In genomic region chr2:14165618-14166344, GRCm38 (mm10) we compare ENCODE assay signal across 9 mouse cellular contexts. TPM values are rescaled to one million over a fixed set of nuclear protein-coding genes. Genes with fewer than 3 reads are reported as not detected.
A peak's percentile ranks its signal among the peaks of the same experiment; 100 is the strongest.
DNase-seq lines count a peak whose midpoint lies in the region; ATAC-seq and TF ChIP-seq lines count a peak whose summit lies in the region.
"Had no signal": no experiment of that assay in that cellular context is flagged by ENCODE, and none has a peak within 500 bp of the region (broad histone marks: within the 10 kb centered on the region; RNA-seq: fewer than 3 reads in every experiment).

No protein-coding gene starts in this region.

- ATAC-seq in granulocyte monocyte progenitor cell, adult 5-6 weeks (replicated peaks; ENCODE audit: poor library complexity, severe bottlenecking): peak; percentile 85

- TF ChIP-seq CTCF in liver, adult 2 months (IDR thresholded peaks at IDR 0.05; ENCODE audit: low read depth, low read length): no peak

- H3K36me3 ChIP-seq in liver, adult 2 months (ENCODE audit: control insufficient read depth, insufficient read depth, low read length): no peaks in the 10 kb centered on the region
- H3K36me3 ChIP-seq: midbrain, embryonic 12.5 days had no signal

- peaks cover 5% of the 10 kb centered on the region for H3K4me1 ChIP-seq in liver, adult 2 months (ENCODE audit: control insufficient read depth, insufficient read depth, low read length)
- H3K4me1 ChIP-seq: midbrain, embryonic 12.5 days had no signal

- peak; percentile 6 to 14 for DNase-seq in gastrocnemius, postnatal 36 days
- no peak for DNase-seq in gastrocnemius, postnatal 10 days
- peak; percentile 41 for DNase-seq in 3T3-L1 (ENCODE audit: low read depth, low spot score)
- peak; percentile 6 for DNase-seq in liver, adult 2 months (ENCODE audit: extremely low read depth, low read depth, low spot score)
- DNase-seq in spleen, postnatal 14 days (ENCODE audit: low spot score in 2 of 2): no peak
- DNase-seq in adrenal gland, postnatal 4 days (ENCODE audit: low spot score in 2 of 2): no peak
- DNase-seq in adipocyte (ENCODE audit: low spot score): no peak

- WGBS in liver, adult 2 months: 64% methylated on average over 3 of the region's 3 CpGs

- H3K27ac ChIP-seq in liver, adult 2 months (replicated peaks; ENCODE audit: insufficient read depth, low read depth, low read length): no peak overlapping the region; the same call in 1 of the 2 replicates
- H3K27ac ChIP-seq: midbrain, embryonic 12.5 days had no signal

- H3K4me3 ChIP-seq in liver, adult 2 months (ENCODE audit: insufficient read depth, low read depth, low read length): no peak overlapping the region
- H3K4me3 ChIP-seq: midbrain, embryonic 12.5 days had no signal

- no peak overlapping the region for H3K9ac ChIP-seq in liver, adult 2 months (ENCODE audit: low read depth, low read length)
- H3K9ac ChIP-seq: midbrain, embryonic 12.5 days had no signal

- no peak for TF ChIP-seq POLR2A in liver, adult 2 months (IDR thresholded peaks at IDR 0.05; ENCODE audit: extremely low read depth, insufficient read depth, low read length)

- H3K79me2 ChIP-seq in liver, adult 2 months (ENCODE audit: control insufficient read depth, insufficient read depth, low read length): no peaks in the 10 kb centered on the region

- no peaks in the 10 kb centered on the region for H3K27me3 ChIP-seq in liver, adult 2 months (ENCODE audit: control insufficient read depth, insufficient read depth, low read length)
- H3K27me3 ChIP-seq: midbrain, embryonic 12.5 days had no signal

- intact Hi-C loops in gastrocnemius, postnatal 36 days (cut with DNase I): loop anchor here (5.0 kb wide), 2 partner anchors 37 to 67 kb away; no protein-coding TSS in a partner anchor

RNA-seq across cellular contexts. Expression of gene Tmem236, which starts 8.5 kb away (rescaled TPM):
- under 1 TPM; 0.10 to 0.17 TPM for total RNA-seq in gastrocnemius, postnatal 36 days (2021)
- under 1 TPM; 0.31 to 0.59 TPM for total RNA-seq in gastrocnemius, postnatal 10 days (2021)
- total RNA-seq in granulocyte monocyte progenitor cell, adult 5-6 weeks (2014; fragmentation: Nextera tagmentation): not detected in 2 replicates
- total RNA-seq in granulocyte monocyte progenitor cell, adult 5-6 weeks (2017): not detected in 2 replicates
- not detected in 2 replicates for total RNA-seq in liver, adult 2 months (2014; rRNA removed)
- not detected in 2 replicates for polyA plus RNA-seq in liver, adult 2 months (2012; rRNA removed)
- total RNA-seq in adrenal gland, postnatal 4 days (2021): under 1 TPM; 0.17 TPM

Comparison
In these comparisons a context has a peak if more than half of its experiments do, and no peak if none do; other contexts are left out.
1. DNase-seq: peak in gastrocnemius, postnatal 36 days (2 of 2), 3T3-L1 (single experiment) and liver, adult 2 months (single experiment); none in gastrocnemius, postnatal 10 days (single experiment), spleen, postnatal 14 days (0 of 2), adrenal gland, postnatal 4 days (0 of 2) and adipocyte (single experiment).